8 mouse cellular contexts compared by ENCODE assay signal in the genomic region with DNA sequence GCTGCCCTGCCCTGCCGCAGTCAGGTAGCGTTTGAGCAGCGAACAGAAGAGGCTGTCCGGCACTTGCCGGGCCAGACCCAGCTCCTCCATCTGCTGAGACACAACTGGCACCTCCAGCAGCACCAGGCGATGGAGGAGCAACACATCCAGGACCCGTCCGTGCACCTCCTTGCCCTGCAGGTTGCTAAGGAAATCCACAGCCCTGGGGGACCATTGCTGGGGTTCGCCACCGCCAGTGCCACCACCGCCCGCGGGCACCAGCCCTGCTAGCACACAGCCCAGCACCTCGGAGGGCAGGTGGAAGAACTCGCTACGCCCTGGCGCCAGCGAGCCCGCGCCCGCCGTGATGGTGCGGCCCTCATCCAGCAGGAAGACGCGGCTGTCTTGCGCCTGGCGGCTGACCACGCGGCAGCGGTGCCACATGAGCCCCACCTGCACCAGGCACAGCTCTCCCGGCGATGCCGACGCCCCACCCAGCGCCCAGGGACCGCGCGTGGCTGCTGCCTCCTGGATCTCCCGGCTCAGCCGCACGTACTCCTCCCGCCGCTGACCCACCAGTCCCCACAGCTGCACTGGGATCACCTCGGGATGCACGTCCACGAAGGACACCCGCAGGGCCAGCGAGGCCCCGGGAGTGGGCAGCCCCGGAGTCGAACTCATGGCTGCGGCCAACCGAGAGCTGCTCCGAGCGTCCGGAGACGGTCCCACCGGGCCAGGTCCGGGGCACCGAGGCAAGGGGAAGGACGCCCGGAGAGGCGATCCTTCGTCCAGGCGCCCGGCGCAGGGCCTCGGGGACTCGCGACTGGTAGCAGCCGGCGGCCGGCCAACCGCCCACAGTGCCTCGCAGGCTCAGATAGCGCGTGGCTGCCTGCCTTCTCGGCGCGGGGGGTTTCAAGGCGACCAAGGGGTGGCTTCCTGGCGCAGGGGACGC. TPM values are rescaled to one million over a fixed set of nuclear protein-coding genes. Genes with fewer than 3 reads are reported as not detected.
DNase-seq lines count a peak whose midpoint lies in the region; ATAC-seq and TF ChIP-seq lines count a peak whose summit lies in the region.

A gene (minus strand): TSS at position 804 of the 931 bp plus-strand sequence.

- peak within 1 kb of the TSS; percentile 70 for H3K4me2 ChIP-seq in lung, embryonic 14.5 days
- H3K4me2 ChIP-seq in forebrain, embryonic 14.5 days (ENCODE audit: low read length), result peak within 1 kb of the TSS; percentile 84
- peak within 1 kb of the TSS; percentile 84 for H3K4me2 ChIP-seq in limb, embryonic 12.5 days

- H3K27ac ChIP-seq in lung, embryonic 14.5 days (ENCODE audit: low read depth), result no peak within 1 kb of the TSS
- no peak within 1 kb of the TSS for H3K27ac ChIP-seq in forebrain, embryonic 14.5 days (ENCODE audit: low read depth, low read length)
- H3K27ac ChIP-seq in limb, embryonic 12.5 days, result no peak within 1 kb of the TSS

- TF ChIP-seq CTCF in lung, embryonic 14.5 days (IDR thresholded peaks at IDR 0.05; ENCODE audit: low read depth), result no peak
- no peak for TF ChIP-seq CTCF in lung, adult 2 months (IDR thresholded peaks at IDR 0.05; ENCODE audit: insufficient read depth, low read length)

- no peaks in the 10 kb centered on the region for H3K36me3 ChIP-seq in lung, embryonic 14.5 days (ENCODE audit: insufficient read depth)
- no peaks in the 10 kb centered on the region for H3K36me3 ChIP-seq in forebrain, embryonic 14.5 days (ENCODE audit: control insufficient read depth, insufficient read depth, low read length)
- H3K36me3 ChIP-seq in limb, embryonic 12.5 days, result no peaks in the 10 kb centered on the region

- peak; percentile 34 for DNase-seq in adrenal gland, postnatal 14 days
- no peak for DNase-seq in adrenal gland, adult 18-20 months (ENCODE audit: low spot score in 2 of 2)
- peak; percentile 35 for DNase-seq in lung, embryonic 14.5 days
- no peak for DNase-seq in lung, adult 2 months
- peak; percentile 9 for DNase-seq in forebrain, embryonic 14.5 days (ENCODE audit: low spot score)
- peak; percentile 43 for DNase-seq in retina, embryonic 14.5 days (ENCODE audit: low spot score)
- DNase-seq in thymus, adult 18-20 months, result no peak

- 2% methylated on average over 83 of the region's 83 CpGs for WGBS in lung, embryonic 14.5 days
- 4% methylated on average over 83 of the region's 83 CpGs for WGBS in lung, adult 2 months
- WGBS in forebrain, embryonic 14.5 days, result 2% methylated on average over 62 of the region's 83 CpGs
- 3% methylated on average over 78 of the region's 83 CpGs for WGBS in limb, embryonic 12.5 days

- H3K9ac ChIP-seq in lung, embryonic 14.5 days, result peak within 1 kb of the TSS; percentile 32
- H3K9ac ChIP-seq in forebrain, embryonic 14.5 days (ENCODE audit: low read length), result peak within 1 kb of the TSS; percentile 56
- peak within 1 kb of the TSS; percentile 51 for H3K9ac ChIP-seq in limb, embryonic 12.5 days (replicated peaks)

- no peaks in the 10 kb centered on the region for H3K9me3 ChIP-seq in lung, embryonic 14.5 days (ENCODE audit: low read depth, low read length)
- no peaks in the 10 kb centered on the region for H3K9me3 ChIP-seq in forebrain, embryonic 14.5 days (replicated peaks; ENCODE audit: control insufficient read depth, low read length)
- peaks cover 7% of the 10 kb centered on the region; the same call in 1 of the 2 replicates for H3K9me3 ChIP-seq in limb, embryonic 12.5 days

- TF ChIP-seq POLR2A in lung, adult 2 months (IDR thresholded peaks at IDR 0.05; ENCODE audit: borderline replicate concordance, extremely low read depth, low read depth, low read length), result no peak

- H3K4me1 ChIP-seq in lung, embryonic 14.5 days (ENCODE audit: insufficient read depth), result no peaks in the 10 kb centered on the region; the same call in 1 of the 2 replicates
- no peaks in the 10 kb centered on the region for H3K4me1 ChIP-seq in lung, adult 2 months (ENCODE audit: control insufficient read depth, insufficient read depth, low read length)
- H3K4me1 ChIP-seq in forebrain, embryonic 14.5 days (ENCODE audit: control insufficient read depth, insufficient read depth, low read length), result peaks cover 6% of the 10 kb centered on the region; the same call in 1 of the 2 replicates
- peaks cover 15% of the 10 kb centered on the region for H3K4me1 ChIP-seq in limb, embryonic 12.5 days (replicated peaks)

- peaks cover 29% of the 10 kb centered on the region for H3K27me3 ChIP-seq in lung, embryonic 14.5 days (ENCODE audit: insufficient read depth, low read length)
- H3K27me3 ChIP-seq in forebrain, embryonic 14.5 days (replicated peaks; ENCODE audit: control insufficient read depth, insufficient read depth, low read length), result peaks cover 28% of the 10 kb centered on the region
- peaks cover 54% of the 10 kb centered on the region for H3K27me3 ChIP-seq in limb, embryonic 12.5 days

- peak; percentile 38; the same call in 1 of the 2 replicates for ATAC-seq in lung, embryonic 14.5 days (ENCODE audit: insufficient read depth)
- ATAC-seq in forebrain, embryonic 14.5 days, result peak; percentile 72
- peak; percentile 66 for ATAC-seq in limb, embryonic 12.5 days (ENCODE audit: insufficient number of reproducible peaks, insufficient read depth, low FRiP score, low TSS enrichment, low read depth)

- peak within 1 kb of the TSS; percentile 34 for H3K4me3 ChIP-seq in lung, embryonic 14.5 days (ENCODE audit: low read depth, low read length)
- no peak within 1 kb of the TSS for H3K4me3 ChIP-seq in lung, adult 2 months (replicated peaks; ENCODE audit: extremely low read depth, low read depth, low read length)
- peak within 1 kb of the TSS; percentile 40 for H3K4me3 ChIP-seq in forebrain, embryonic 14.5 days (ENCODE audit: low read depth, low read length)
- peak within 1 kb of the TSS; percentile 46 for H3K4me3 ChIP-seq in limb, embryonic 12.5 days (replicated peaks)

RNA-seq across cellular contexts. Expression of the gene that starts here (rescaled TPM):
- total RNA-seq in adrenal gland, postnatal 14 days (2021), result not detected in 2 replicates
- not detected for total RNA-seq in adrenal gland, adult 18-20 months (2021)
- 0.18 TPM in 1 of 2 replicates, not detected in the other for polyA plus RNA-seq in lung, embryonic 14.5 days (2014; fragmentation: Nextera tagmentation; extraction: Ambion mirVana)
- 0.13 TPM in 1 of 2 replicates, not detected in the other for polyA plus RNA-seq in lung, adult 2 months (2012; rRNA removed)
- polyA plus RNA-seq in forebrain, embryonic 14.5 days (2014; fragmentation: Nextera tagmentation; extraction: Ambion mirVana), result 0.11 and 0.16 TPM in 2 replicates
- polyA plus RNA-seq in limb, embryonic 12.5 days (2016; fragmentation: Nextera tagmentation; extraction: Ambion mirVana), result 0.04 TPM in 1 of 2 replicates, not detected in the other

Comparison
In these comparisons a context has a peak if more than half of its experiments do, and no peak if none do; other contexts are left out.
1. Peak in DNase-seq in adrenal gland, postnatal 14 days; RNA of the gene not detected or under 1 TPM.
2. Peak in DNase-seq, ATAC-seq, H3K4me3 ChIP-seq, H3K9ac ChIP-seq and H3K4me2 ChIP-seq in lung, embryonic 14.5 days; RNA of the gene not detected or under 1 TPM.
3. Peak in DNase-seq, ATAC-seq, H3K4me3 ChIP-seq, H3K9ac ChIP-seq and H3K4me2 ChIP-seq in forebrain, embryonic 14.5 days; RNA of the gene not detected or under 1 TPM.
4. Peak in ATAC-seq, H3K4me3 ChIP-seq, H3K9ac ChIP-seq and H3K4me2 ChIP-seq in limb, embryonic 12.5 days; RNA of the gene not detected or under 1 TPM.